Mouse (Mus musculus): ENCODE results near the gene Esd.

GRCm38 (mm10) chr14:74787717-74788116 is 55.6 kb downstream of the Esd start:
- TF ChIP-seq MAFK (IDR thresholded peaks at IDR 0.05; ENCODE audit: insufficient read depth, low read depth, low read length) (no peak), CHD2 (IDR thresholded peaks at IDR 0.05; ENCODE audit: low read depth, low read length) (no peak), ZNF384 (IDR thresholded peaks at IDR 0.05; ENCODE audit: low read depth, low read length) (no peak), ZC3H11A (IDR thresholded peaks at IDR 0.05; ENCODE audit: borderline replicate concordance, low read depth, low read length) (no peak), HCFC1 (IDR thresholded peaks at IDR 0.05; ENCODE audit: borderline replicate concordance, insufficient read depth, low read length) (no peak)
